In the genomic region with DNA sequence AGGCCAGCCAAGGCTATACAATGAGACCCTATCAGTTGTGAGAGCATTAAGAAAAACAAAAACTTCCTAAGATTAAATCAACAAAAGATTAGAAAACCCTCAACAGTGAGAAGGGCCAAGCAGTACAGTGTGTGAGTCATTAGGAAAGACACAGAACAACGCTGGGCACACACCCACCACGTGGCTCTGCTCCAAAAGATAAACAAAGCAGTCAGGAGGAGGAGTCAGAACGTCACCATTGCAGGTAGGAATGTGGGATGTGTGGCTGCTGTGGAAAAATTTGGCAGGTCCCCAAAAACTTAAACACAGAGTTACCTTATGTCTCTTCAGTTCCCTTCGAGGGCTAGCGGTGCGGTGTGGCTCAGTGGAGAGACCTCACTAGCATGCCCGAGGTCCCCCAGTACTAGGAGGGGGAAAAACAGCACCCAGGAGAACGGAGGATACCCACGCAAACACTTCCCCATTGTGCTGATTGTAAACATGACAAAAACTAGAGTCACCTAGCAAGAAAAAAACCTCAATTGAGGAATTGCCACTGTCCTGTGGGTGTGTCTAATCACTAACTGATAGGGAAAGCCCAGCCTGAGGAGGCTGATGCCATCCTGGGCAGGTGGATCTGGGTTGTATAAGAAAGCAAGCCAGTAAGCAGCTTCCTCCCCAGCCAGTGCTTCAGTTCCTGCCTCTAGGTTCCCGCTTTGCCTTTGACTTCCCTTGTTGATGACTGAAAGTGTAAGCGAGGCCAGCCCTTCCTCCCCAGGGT, we compare ENCODE assay signal across 12 mouse cellular contexts. TPM values are rescaled to one million over a fixed set of nuclear protein-coding genes. Genes with fewer than 3 reads are reported as not detected.
DNase-seq lines count a peak whose midpoint lies in the region; ATAC-seq and TF ChIP-seq lines count a peak whose summit lies in the region.
"Had no signal": no experiment of that assay in that cellular context is flagged by ENCODE, and none has a peak within 500 bp of the region (broad histone marks: within the 10 kb centered on the region; RNA-seq: fewer than 3 reads in every experiment).

No protein-coding gene starts in this region.

- peaks cover 6 to 12% of the 10 kb centered on the region in 2 experiments; a peak in 3 of 4 replicates for H3K4me1 ChIP-seq in MEL (ENCODE audit: control insufficient read depth in 1 of 2, insufficient read depth in 2 of 2, low read length in 2 of 2)
- peaks cover 6% of the 10 kb centered on the region; the same call in 1 of the 2 replicates for H3K4me1 ChIP-seq in intestine, embryonic 16.5 days (ENCODE audit: control insufficient read depth, insufficient read depth, low read length)
- H3K4me1 ChIP-seq in kidney, adult 2 months (ENCODE audit: control insufficient read depth, insufficient read depth, low read length): peaks cover 6% of the 10 kb centered on the region; the same call in 1 of the 2 replicates

- no peak for TF ChIP-seq CTCF in gastrocnemius, adult 2 months (IDR thresholded peaks at IDR 0.05)
- TF ChIP-seq CTCF in MEL (IDR thresholded peaks at IDR 0.05 in 2 of 3, conservative IDR thresholded peaks at IDR 0.05 in 1 of 3; ENCODE audit: control insufficient read depth in 1 of 3, insufficient read depth in 1 of 3, low read depth in 2 of 3, low read length in 3 of 3, poor library complexity in 1 of 3, severe bottlenecking in 1 of 3): no peak
- no peak for TF ChIP-seq CTCF in kidney, adult 2 months (conservative IDR thresholded peaks at IDR 0.05; ENCODE audit: insufficient read depth, insufficient read length, low read depth, low read length)

- peaks cover 0 to 5% of the 10 kb centered on the region in 2 experiments; a peak in 2 of 4 replicates for H3K36me3 ChIP-seq in MEL (ENCODE audit: control insufficient read depth in 1 of 2, insufficient read depth in 2 of 2, low read length in 2 of 2)
- no peaks in the 10 kb centered on the region for H3K36me3 ChIP-seq in intestine, embryonic 16.5 days (ENCODE audit: control insufficient read depth, insufficient read depth, low read length)
- H3K36me3 ChIP-seq in kidney, adult 2 months (ENCODE audit: control insufficient read depth, insufficient read depth, low read length): no peaks in the 10 kb centered on the region

- no peak for TF ChIP-seq POLR2A in MEL (IDR thresholded peaks at IDR 0.05; ENCODE audit: control insufficient read depth in 1 of 2, insufficient read depth in 1 of 2, low read depth in 1 of 2, low read length in 2 of 2, poor library complexity in 1 of 2)
- TF ChIP-seq POLR2A in kidney, adult 2 months (IDR thresholded peaks at IDR 0.05; ENCODE audit: low read depth, low read length): no peak

- WGBS in intestine, embryonic 16.5 days: 32% methylated on average over 11 of the region's 11 CpGs
- WGBS in kidney, adult 2 months: 49% methylated on average over 11 of the region's 11 CpGs

- H3K79me2 ChIP-seq in MEL (ENCODE audit: control insufficient read depth, insufficient read depth, low read length, poor library complexity): no peaks in the 10 kb centered on the region

- peak; percentile 90 for ATAC-seq in intestine, embryonic 16.5 days
- ATAC-seq in megakaryocyte, adult 5-6 weeks (ENCODE audit: poor library complexity, severe bottlenecking): peak; percentile 85

- H3K9me3 ChIP-seq in MEL (replicated peaks; ENCODE audit: insufficient read depth, low read length): no peaks in the 10 kb centered on the region
- H3K9me3 ChIP-seq in intestine, embryonic 16.5 days (ENCODE audit: control insufficient read depth, low read length): no peaks in the 10 kb centered on the region

- no peaks in the 10 kb centered on the region; a peak in 1 of 4 replicates for H3K27me3 ChIP-seq in MEL (ENCODE audit: control insufficient read depth in 1 of 2, insufficient read depth in 2 of 2, low read length in 2 of 2)
- no peaks in the 10 kb centered on the region for H3K27me3 ChIP-seq in intestine, embryonic 16.5 days (replicated peaks; ENCODE audit: control insufficient read depth, insufficient read depth, low read length)
- H3K27me3 ChIP-seq in kidney, adult 2 months (replicated peaks; ENCODE audit: control insufficient read depth, insufficient read depth, low read length): no peaks in the 10 kb centered on the region

- H3K27ac ChIP-seq in gastrocnemius, adult 2 months: peak overlapping the region; percentile 72
- H3K27ac ChIP-seq in MEL (ENCODE audit: control insufficient read depth, low read depth, low read length): no peak overlapping the region
- peak overlapping the region; percentile 37; the same call in 1 of the 2 replicates for H3K27ac ChIP-seq in intestine, embryonic 16.5 days (ENCODE audit: low read length)
- H3K27ac ChIP-seq in kidney, adult 2 months (ENCODE audit: insufficient read depth, low read depth, low read length): no peak overlapping the region
- H3K27ac ChIP-seq: left cerebral cortex, adult 2 months had no signal

- no peak overlapping the region for H3K4me3 ChIP-seq in gastrocnemius, adult 2 months
- H3K4me3 ChIP-seq in MEL (ENCODE audit: control insufficient read depth in 1 of 2, insufficient read depth in 1 of 2, low read depth in 2 of 2, low read length in 2 of 2): no peak overlapping the region
- H3K4me3 ChIP-seq in intestine, embryonic 16.5 days (ENCODE audit: low read length): no peak overlapping the region
- no peak overlapping the region for H3K4me3 ChIP-seq in kidney, adult 2 months (ENCODE audit: insufficient read depth, low read depth, low read length)
- H3K4me3 ChIP-seq: left cerebral cortex, adult 2 months; myocyte had no signal

- TF ChIP-seq EP300 in MEL (IDR thresholded peaks at IDR 0.05; ENCODE audit: low read depth in 1 of 2, low read length in 2 of 2): no peak

- DNase-seq in gastrocnemius, adult 2 months: no peak
- no peak for DNase-seq in gastrocnemius, postnatal 10 days
- DNase-seq in MEL (ENCODE audit: low read depth, low spot score): peak; percentile 66
- no peak for DNase-seq in retina, postnatal 1 day
- no peak for DNase-seq in cerebellum, postnatal 36 days
- no peak for DNase-seq in kidney, adult 2 months
- DNase-seq: embryo, embryonic 11 days had no signal

- intact Hi-C loops in gastrocnemius, adult 2 months (cut with DNase I): loop anchor here (5.0 kb wide), 1 partner anchor 37 kb away; no protein-coding TSS in a partner anchor

- 0 out of 2 replicates have a peak overlapping the region, but pooled peaks have one; percentile 22 for H3K4me2 ChIP-seq in intestine, embryonic 16.5 days (ENCODE audit: low read depth, low read length)

- H3K9ac ChIP-seq in MEL (ENCODE audit: control insufficient read depth, low read depth, low read length, poor library complexity, severe bottlenecking): no peak overlapping the region
- H3K9ac ChIP-seq in intestine, embryonic 16.5 days (ENCODE audit: low read depth, low read length): no peak overlapping the region

- no peak for TF ChIP-seq RAD21 in MEL (IDR thresholded peaks at IDR 0.05; ENCODE audit: low read depth, low read length)

TF ChIP-seq in MEL, 35 proteins besides CTCF, POLR2A, EP300 and RAD21 (continues in another document):
- TF ChIP-seq ZMIZ1 (IDR thresholded peaks at IDR 0.05; ENCODE audit: low read depth, low read length): no peak
- 0 out of 2 replicates have a peak, but pooled peaks have one; percentile 29 for TF ChIP-seq ETS1 (IDR thresholded peaks at IDR 0.05; ENCODE audit: low read depth, low read length)
- no peak for TF ChIP-seq MEF2A (IDR thresholded peaks at IDR 0.05; ENCODE audit: extremely low read depth, insufficient replicate concordance, low read depth, low read length, poor library complexity, severe bottlenecking)
- TF ChIP-seq ZC3H11A (IDR thresholded peaks at IDR 0.05; ENCODE audit: low read depth, low read length): no peak
- TF ChIP-seq NRF1 (IDR thresholded peaks at IDR 0.05; ENCODE audit: insufficient read depth, low read depth, low read length, poor library complexity, severe bottlenecking): no peak

RNA-seq across cellular contexts. Expression of a gene that starts 12.7 kb away (rescaled TPM):
- total RNA-seq in gastrocnemius, adult 2 months (2021): 1 to 10 TPM; 6.1 to 6.8 TPM
- total RNA-seq in gastrocnemius, postnatal 10 days (2021): 10 to 100 TPM in 1 of 2 experiments, 1 to 10 TPM in 1; 9.3 to 11.3 TPM
- total RNA-seq in MEL (2012; rRNA removed): not detected in 2 replicates
- not detected for polyA plus RNA-seq in MEL (2012; ENCODE audit: insufficient read depth in 1 of 2, insufficient read length in 2 of 2, low read depth in 1 of 2, low replicate concordance in 2 of 2, missing spikeins in 1 of 2)
- 5.2 and 6.1 TPM in 2 replicates for polyA plus RNA-seq in intestine, embryonic 16.5 days (2015; fragmentation: Nextera tagmentation; extraction: Ambion mirVana)
- 2.3 and 2.7 TPM in 2 replicates for total RNA-seq in megakaryocyte, adult 5-6 weeks (2015)
- total RNA-seq in megakaryocyte, adult 5-6 weeks (2017): 0.92 and 1.1 TPM in 2 replicates
- 80.4 and 93.7 TPM in 2 replicates for polyA plus RNA-seq in kidney, adult 2 months (2012; rRNA removed)

RNA-seq across cellular contexts. Expression of a gene that starts 26.9 kb away (rescaled TPM):
- total RNA-seq in gastrocnemius, adult 2 months (2021): 1 to 10 TPM; 8.5 to 10.0 TPM
- total RNA-seq in gastrocnemius, postnatal 10 days (2021): 10 to 100 TPM; 26.3 to 35.0 TPM
- 0.04 TPM in 1 of 2 replicates, not detected in the other for total RNA-seq in MEL (2012; rRNA removed)
- 1 to 10 TPM in 1 of 2 experiments, not detected in 1; 1.7 TPM for polyA plus RNA-seq in MEL (2012; ENCODE audit: insufficient read depth in 1 of 2, insufficient read length in 2 of 2, low read depth in 1 of 2, low replicate concordance in 2 of 2, missing spikeins in 1 of 2)
- polyA plus RNA-seq in intestine, embryonic 16.5 days (2015; fragmentation: Nextera tagmentation; extraction: Ambion mirVana): 34.5 and 36.1 TPM in 2 replicates
- not detected in 2 replicates for total RNA-seq in megakaryocyte, adult 5-6 weeks (2015)
- total RNA-seq in megakaryocyte, adult 5-6 weeks (2017): 0.26 TPM in 1 of 2 replicates, not detected in the other
- polyA plus RNA-seq in kidney, adult 2 months (2012; rRNA removed): 59.2 and 66.7 TPM in 2 replicates

RNA-seq across cellular contexts. Expression of a gene that starts 39.8 kb away (rescaled TPM):
- not detected for total RNA-seq in gastrocnemius, adult 2 months (2021)
- not detected for total RNA-seq in gastrocnemius, postnatal 10 days (2021)
- not detected in 2 replicates for total RNA-seq in MEL (2012; rRNA removed)
- polyA plus RNA-seq in MEL (2012; ENCODE audit: insufficient read depth in 1 of 2, insufficient read length in 2 of 2, low read depth in 1 of 2, low replicate concordance in 2 of 2, missing spikeins in 1 of 2): not detected
- polyA plus RNA-seq in intestine, embryonic 16.5 days (2015; fragmentation: Nextera tagmentation; extraction: Ambion mirVana): 1,298 and 1,309 TPM in 2 replicates
- total RNA-seq in megakaryocyte, adult 5-6 weeks (2015): not detected in 2 replicates
- 0.26 TPM in 1 of 2 replicates, not detected in the other for total RNA-seq in megakaryocyte, adult 5-6 weeks (2017)
- 0.24 and 0.25 TPM in 2 replicates for polyA plus RNA-seq in kidney, adult 2 months (2012; rRNA removed)
- total RNA-seq: gastrocnemius, postnatal 4 days; left cerebral cortex, adult 2 months had no signal

RNA-seq across cellular contexts. Expression of a gene that starts 42.2 kb away (rescaled TPM):
- total RNA-seq in gastrocnemius, adult 2 months (2021): 1 to 10 TPM; 2.6 to 3.1 TPM
- 1 to 10 TPM; 7.9 to 9.5 TPM for total RNA-seq in gastrocnemius, postnatal 10 days (2021)
- total RNA-seq in MEL (2012; rRNA removed): 11.5 and 17.8 TPM in 2 replicates
- 10 to 100 TPM in 1 of 2 experiments, not detected in 1; 27.1 TPM for polyA plus RNA-seq in MEL (2012; ENCODE audit: insufficient read depth in 1 of 2, insufficient read length in 2 of 2, low read depth in 1 of 2, low replicate concordance in 2 of 2, missing spikeins in 1 of 2)
- polyA plus RNA-seq in intestine, embryonic 16.5 days (2015; fragmentation: Nextera tagmentation; extraction: Ambion mirVana): 17.2 and 18.2 TPM in 2 replicates
- 8.8 and 9.8 TPM in 2 replicates for total RNA-seq in megakaryocyte, adult 5-6 weeks (2015)
- total RNA-seq in megakaryocyte, adult 5-6 weeks (2017): 5.7 and 5.8 TPM in 2 replicates
- 15.7 and 16.6 TPM in 2 replicates for polyA plus RNA-seq in kidney, adult 2 months (2012; rRNA removed)

Comparison
In these comparisons a context has a peak if more than half of its experiments do, and no peak if none do; other contexts are left out.
1. H3K27ac ChIP-seq: peak in gastrocnemius, adult 2 months (single experiment) and intestine, embryonic 16.5 days (single experiment); none in MEL (single experiment) and kidney, adult 2 months (single experiment).